Mouse (Mus musculus): ENCODE measurements around the gene B3glct. TPM values are rescaled to one million over a fixed set of nuclear protein-coding genes. Genes with fewer than 3 reads are reported as not detected.

Gene B3glct
- total and polyA plus RNA-seq, 2 experiments, result 0.66 to 1.1 TPM

DNA sequence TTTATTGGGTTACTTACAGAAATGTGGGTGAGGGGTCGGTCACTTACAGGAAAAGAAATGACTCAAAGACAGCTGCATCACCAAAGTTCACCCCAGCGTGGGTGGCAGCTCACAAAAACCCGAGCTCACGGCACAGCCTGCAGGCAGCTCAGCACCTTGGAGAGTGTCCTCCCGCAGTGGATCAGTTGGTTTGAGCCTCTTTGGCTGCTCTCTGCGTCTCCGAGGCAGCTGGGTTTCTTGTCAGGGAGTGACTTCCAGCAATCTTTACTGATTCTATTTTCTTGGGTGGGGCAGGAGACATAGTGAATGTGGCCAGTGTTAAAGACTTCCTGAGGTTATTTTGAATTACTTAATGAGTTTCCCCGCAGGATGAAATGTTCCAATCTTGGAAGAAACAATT lies 112.1 kb downstream of the B3glct start:
- no peak overlapping the region for H3K4me3 ChIP-seq (ENCODE audit: insufficient read depth, low read depth, low read length)
- 34% methylated on average over 8 of the region's 8 CpGs for WGBS
- H3K4me1 ChIP-seq (ENCODE audit: control insufficient read depth, insufficient read depth, low read length), result no peaks in the 10 kb centered on the region
- DNase-seq (ENCODE audit: extremely low read depth, low read depth, low spot score), result no peak
- no peak overlapping the region for H3K27ac ChIP-seq (replicated peaks; ENCODE audit: insufficient read depth, low read depth, low read length)
- H3K79me2 ChIP-seq (ENCODE audit: control insufficient read depth, insufficient read depth, low read length), result no peaks in the 10 kb centered on the region
- no peak overlapping the region for H3K9ac ChIP-seq (ENCODE audit: low read depth, low read length)
- no peak for TF ChIP-seq POLR2A (IDR thresholded peaks at IDR 0.05; ENCODE audit: extremely low read depth, insufficient read depth, low read length)
- no peak for TF ChIP-seq CTCF (IDR thresholded peaks at IDR 0.05; ENCODE audit: low read depth, low read length)
- no peaks in the 10 kb centered on the region for H3K27me3 ChIP-seq (ENCODE audit: control insufficient read depth, insufficient read depth, low read length)
- H3K36me3 ChIP-seq (ENCODE audit: control insufficient read depth, insufficient read depth, low read length), result no peaks in the 10 kb centered on the region

- TF ChIP-seq POLR2A (IDR thresholded peaks at IDR 0.05; ENCODE audit: extremely low read depth, insufficient read depth, low read length) (no peak), CTCF (IDR thresholded peaks at IDR 0.05; ENCODE audit: low read depth, low read length) (no peak)
- Histone ChIP-seq H3K4me1 (ENCODE audit: control insufficient read depth, insufficient read depth, low read length) (no peaks in the 10 kb centered on the region), H3K27ac (replicated peaks; ENCODE audit: insufficient read depth, low read depth, low read length) (no peak overlapping the region), H3K9ac (ENCODE audit: low read depth, low read length) (no peak overlapping the region), H3K79me2 (ENCODE audit: control insufficient read depth, insufficient read depth, low read length) (no peaks in the 10 kb centered on the region), H3K4me3 (ENCODE audit: insufficient read depth, low read depth, low read length) (no peak overlapping the region), H3K36me3 (ENCODE audit: control insufficient read depth, insufficient read depth, low read length) (no peaks in the 10 kb centered on the region), H3K27me3 (ENCODE audit: control insufficient read depth, insufficient read depth, low read length) (no peaks in the 10 kb centered on the region)
- no peak for DNase-seq (ENCODE audit: extremely low read depth, low read depth, low spot score)
- WGBS, result 74% methylated on average over 2 of the region's 2 CpGs
Observed at GRCm38 (mm10) chr5:149810071-149810470, 132.0 kb downstream of the B3glct start.

- Histone ChIP-seq H3K27ac (replicated peaks; ENCODE audit: insufficient read depth, low read depth, low read length) (no peak overlapping the region), H3K4me3 (ENCODE audit: insufficient read depth, low read depth, low read length) (no peak overlapping the region), H3K36me3 (ENCODE audit: control insufficient read depth, insufficient read depth, low read length) (no peaks in the 10 kb centered on the region), H3K27me3 (ENCODE audit: control insufficient read depth, insufficient read depth, low read length) (no peaks in the 10 kb centered on the region), H3K4me1 (ENCODE audit: control insufficient read depth, insufficient read depth, low read length) (no peaks in the 10 kb centered on the region), H3K9ac (ENCODE audit: low read depth, low read length) (no peak overlapping the region), H3K79me2 (ENCODE audit: control insufficient read depth, insufficient read depth, low read length) (no peaks in the 10 kb centered on the region)
- no peak for TF ChIP-seq POLR2A (IDR thresholded peaks at IDR 0.05; ENCODE audit: extremely low read depth, insufficient read depth, low read length)
- TF ChIP-seq CTCF (IDR thresholded peaks at IDR 0.05; ENCODE audit: low read depth, low read length), result no peak
- DNase-seq (ENCODE audit: extremely low read depth, low read depth, low spot score), result no peak
- WGBS, result 28% methylated on average over 6 of the region's 6 CpGs
Observed at GRCm38 (mm10) chr5:149811835-149812234, 133.8 kb downstream of the B3glct start.

Other genes starting within 250 kb of the B3glct start
- gene Tex26, start 238.6 kb upstream of the B3glct start, total RNA-seq (2014; rRNA removed), result not detected in 2 replicates
- gene Tex26, start 238.6 kb upstream of the B3glct start, polyA plus RNA-seq (2012; rRNA removed), result not detected in 2 replicates
- gene Wdr95, start 149.6 kb upstream of the B3glct start, total RNA-seq (2014; rRNA removed), result not detected in 2 replicates
- not detected in 2 replicates for gene Wdr95, start 149.6 kb upstream of the B3glct start, polyA plus RNA-seq (2012; rRNA removed)
- gene Hsph1, start 41.9 kb upstream of the B3glct start, total RNA-seq (2014; rRNA removed), result 17.2 and 19.1 TPM in 2 replicates
- 9.7 and 14.1 TPM in 2 replicates for gene Hsph1, start 41.9 kb upstream of the B3glct start, polyA plus RNA-seq (2012; rRNA removed)